Mouse (Mus musculus): ENCODE results near the gene Ddr1.
A peak's percentile ranks its signal among the peaks of the same experiment; 100 is the strongest.

DNA sequence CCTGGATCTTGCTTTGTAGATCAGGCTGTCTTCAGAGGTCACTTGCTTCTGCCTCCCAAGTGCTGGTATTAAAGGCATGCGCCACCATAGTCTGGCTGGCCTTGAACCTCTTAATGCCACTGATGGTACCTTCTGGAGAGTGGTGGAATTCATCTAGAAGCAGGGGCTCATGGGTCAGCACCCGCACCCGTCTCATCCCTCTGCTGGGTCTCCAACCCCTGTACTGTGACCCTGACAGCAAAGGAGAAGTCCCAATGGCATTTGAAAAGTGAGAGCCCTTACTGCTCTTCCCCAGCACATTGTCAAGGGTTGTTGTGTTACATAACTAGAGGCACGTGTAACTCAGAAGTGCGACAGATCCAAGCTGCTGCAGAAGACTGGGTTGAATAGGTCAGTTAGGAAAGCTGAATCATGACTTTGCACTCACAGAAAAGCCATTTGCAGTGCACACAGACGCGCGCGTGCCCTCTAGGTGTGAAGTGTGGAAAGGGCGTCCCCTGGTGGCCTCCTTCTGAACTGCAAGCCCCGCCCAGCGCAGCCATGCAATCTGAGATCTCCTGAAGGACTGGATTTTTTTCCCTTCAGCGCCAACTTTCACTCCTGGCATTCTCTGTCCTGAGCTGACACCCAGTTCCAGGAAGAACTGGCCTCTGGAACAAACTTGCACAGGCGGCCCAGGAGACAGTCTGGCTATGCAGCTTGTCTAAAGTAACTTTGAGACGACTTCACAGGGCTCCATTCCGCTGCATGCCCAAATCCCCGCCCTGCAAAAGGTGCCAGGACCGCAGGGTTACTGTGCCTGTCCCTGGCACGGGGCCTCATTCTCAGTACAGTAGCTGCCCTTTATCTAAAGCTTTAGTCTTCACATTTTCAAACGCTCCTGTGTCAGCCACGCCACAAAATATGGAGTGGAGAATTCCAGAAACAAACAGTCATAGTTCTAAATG is 21.1 kb upstream of the Ddr1 start:
- TF ChIP-seq POLR2A (IDR thresholded peaks at IDR 0.05; ENCODE audit: low read depth, low read length) (no peak), CTCF (conservative IDR thresholded peaks at IDR 0.05; ENCODE audit: insufficient read depth, insufficient read length, low read depth, low read length) (peak; percentile 99)
